In genomic region chr7:90129271-90129731, GRCm38 (mm10) we compare ENCODE assay signal across 8 mouse cellular contexts. TPM values are rescaled to one million over a fixed set of nuclear protein-coding genes. Genes with fewer than 3 reads are reported as not detected.
DNase-seq lines count a peak whose midpoint lies in the region; ATAC-seq lines count a peak whose summit lies in the region.

No protein-coding gene starts in this region.

- H3K4me2 ChIP-seq in forebrain, embryonic 15.5 days (replicated peaks) = peak overlapping the region; percentile 81

- H3K4me1 ChIP-seq in forebrain, embryonic 15.5 days = peaks cover 22% of the 10 kb centered on the region
- H3K4me1 ChIP-seq in hindbrain, embryonic 10.5 days (replicated peaks) = peaks cover 21% of the 10 kb centered on the region

- peak; percentile 3; the same call in 1 of the 2 replicates for ATAC-seq in forebrain, embryonic 15.5 days (replicated peaks)
- peak; percentile 43 for ATAC-seq in megakaryocyte-erythroid progenitor cell, adult 5-6 weeks (replicated peaks; ENCODE audit: low FRiP score, low TSS enrichment, poor library complexity, severe bottlenecking)

- peak overlapping the region; percentile 97 for H3K27ac ChIP-seq in forebrain, embryonic 15.5 days (replicated peaks)
- peak overlapping the region; percentile 99 for H3K27ac ChIP-seq in hindbrain, embryonic 10.5 days

- 2% methylated on average over 12 of the region's 12 CpGs for WGBS in forebrain, embryonic 15.5 days
- under 1% methylated on average over 12 of the region's 12 CpGs for WGBS in hindbrain, embryonic 10.5 days

- H3K9me3 ChIP-seq in forebrain, embryonic 15.5 days = no peaks in the 10 kb centered on the region
- no peaks in the 10 kb centered on the region for H3K9me3 ChIP-seq in hindbrain, embryonic 10.5 days

- peak; percentile 18 for DNase-seq in right cerebral cortex, adult 18-20 months
- DNase-seq in right cerebral cortex, postnatal 4 days = no peak
- peak; percentile 56 for DNase-seq in c-Kit-negative CD71-positive TER-119-positive erythroid progenitor cells, embryonic 14.5 days (ENCODE audit: low read depth, low spot score)
- no peak for DNase-seq in hindbrain, embryonic 10.5 days (ENCODE audit: low spot score)
- DNase-seq in left cerebral cortex, adult 11 months (ENCODE audit: low spot score) = peak; percentile 43
- DNase-seq in spleen, postnatal 36 days (ENCODE audit: low spot score in 2 of 2) = peak; percentile 80 to 85

- no peaks in the 10 kb centered on the region for H3K27me3 ChIP-seq in forebrain, embryonic 15.5 days
- no peaks in the 10 kb centered on the region for H3K27me3 ChIP-seq in hindbrain, embryonic 10.5 days (ENCODE audit: insufficient read depth, poor library complexity, severe bottlenecking)

- peak overlapping the region; percentile 98 for H3K4me3 ChIP-seq in forebrain, embryonic 15.5 days
- H3K4me3 ChIP-seq in hindbrain, embryonic 10.5 days = peak overlapping the region; percentile 94

- H3K9ac ChIP-seq in forebrain, embryonic 15.5 days (replicated peaks) = peak overlapping the region; percentile 97

- H3K36me3 ChIP-seq in forebrain, embryonic 15.5 days = no peaks in the 10 kb centered on the region
- H3K36me3 ChIP-seq in hindbrain, embryonic 10.5 days = no peaks in the 10 kb centered on the region

RNA-seq across cellular contexts. Expression of gene Picalm, which starts 0.7 kb away (rescaled TPM):
- 42.3 and 45.7 TPM in 2 replicates for polyA plus RNA-seq in forebrain, embryonic 15.5 days (2015; fragmentation: Nextera tagmentation; extraction: Ambion mirVana)
- polyA plus RNA-seq in hindbrain, embryonic 10.5 days (2016; fragmentation: Nextera tagmentation; extraction: Ambion mirVana) = 26.3 and 28.8 TPM in 2 replicates
- total RNA-seq in megakaryocyte-erythroid progenitor cell, adult 5-6 weeks (2014; fragmentation: Nextera tagmentation) = 282 and 330 TPM in 2 replicates
- total RNA-seq in megakaryocyte-erythroid progenitor cell, adult 5-6 weeks (2017) = 338 and 342 TPM in 2 replicates

Comparison
In these comparisons a context has a peak if more than half of its experiments do, and no peak if none do; other contexts are left out.
1. DNase-seq: peak in right cerebral cortex, adult 18-20 months (single experiment), c-Kit-negative CD71-positive TER-119-positive erythroid progenitor cells, embryonic 14.5 days (single experiment), left cerebral cortex, adult 11 months (single experiment) and spleen, postnatal 36 days (2 of 2); none in right cerebral cortex, postnatal 4 days (single experiment) and hindbrain, embryonic 10.5 days (single experiment).